Mouse (Mus musculus) liver, postnatal 0 days (tissue): Measurements from ENCODE around the gene Dnmt1.

Source experiments
- CTCF ChIP-seq: sonication (generic); IDR thresholded peaks from 2 replicates; pipeline ENCODE4 v1.5.1; 2016; ENCODE audit warnings: antibody characterized with exemption, low read depth
- EP300 ChIP-seq: IDR thresholded peaks from 2 replicates; pipeline ENCODE4 v1.6.1; 2016; ENCODE audit warnings: antibody characterized with exemption, low read depth, mild to moderate bottlenecking

DNA sequence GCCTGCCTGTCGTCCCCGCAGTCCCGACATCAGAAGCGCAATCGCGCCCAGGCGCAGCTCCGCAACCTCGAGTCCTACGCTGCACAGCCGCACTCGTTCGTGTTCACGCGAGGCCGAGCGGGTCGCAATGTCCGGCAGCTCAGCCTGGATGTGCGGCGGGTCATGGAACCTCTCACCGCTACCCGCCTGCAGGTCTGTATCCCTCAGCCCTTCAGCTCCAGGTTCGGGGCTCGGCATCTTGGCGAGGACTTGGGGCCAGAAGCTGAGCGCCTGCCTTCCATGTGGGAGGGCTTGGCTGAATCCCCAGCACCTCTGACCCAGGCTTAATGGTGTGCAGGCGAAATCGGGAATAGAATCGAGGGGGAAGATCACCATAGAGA, 71.3 kb downstream of the Dnmt1 start:
- TF ChIP-seq CTCF (no peak; the same call in 1 of the 2 replicates), EP300 (no peak)
